Mouse (Mus musculus) right cerebral cortex, postnatal 10 days (tissue): ENCODE measurements at regions not wholly inside any gene's neighbourhood (a gene's known extent, or its start where the extent isn't known, plus 50 kb on each side); places are given as distances from the start of the nearest gene placed in this dataset.

ENCODE experiments used
- DNase-seq, 2 experiments: peaks; one replicate each; pipeline ENCODE4 v3.0.0; 2021; ENCODE audit warnings: low spot score in 2 of 2

DNA sequence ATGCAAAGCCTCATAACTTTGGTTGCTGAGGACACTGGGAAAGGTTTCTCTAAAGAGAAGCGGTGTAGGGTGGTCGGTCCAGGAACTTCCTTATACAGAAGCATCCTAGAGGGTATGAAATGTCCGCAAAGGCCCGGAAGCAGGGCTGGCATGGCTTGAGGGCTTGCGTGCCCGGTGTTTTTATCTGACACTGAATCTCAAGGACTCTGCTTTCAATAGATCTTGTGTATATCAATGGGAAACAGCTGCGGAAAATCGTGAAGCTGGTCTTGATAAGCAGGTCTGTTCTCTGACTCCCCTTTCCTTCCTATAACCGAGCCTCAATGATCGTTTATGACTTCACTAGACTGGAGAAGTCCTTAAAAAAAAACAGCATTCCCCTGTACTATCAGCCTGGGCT lies 580.4 kb upstream of the Gm19410 start:
- no peak for DNase-seq

DNA sequence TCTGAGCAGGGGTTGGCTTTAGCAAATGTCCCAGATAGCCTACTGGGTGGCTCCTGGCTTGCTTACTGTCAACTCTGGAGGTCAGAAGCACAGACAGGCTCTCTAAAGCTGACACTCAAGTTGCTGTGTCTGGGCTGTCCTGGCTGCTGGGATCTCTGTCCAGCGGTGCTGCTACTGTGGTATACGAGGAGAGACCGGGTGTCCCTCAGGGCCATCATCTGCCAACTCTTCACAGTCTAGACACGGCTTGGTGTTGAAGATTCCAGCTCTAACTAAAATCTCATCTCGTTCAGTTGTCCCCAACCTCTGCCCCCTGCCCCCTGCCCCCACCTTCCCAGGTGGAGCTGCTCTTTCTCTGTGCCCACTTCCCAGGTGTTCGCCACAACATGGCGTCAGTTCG lies 577.1 kb upstream of the Gm19410 start:
- no peak for DNase-seq

- DNase-seq, result no peak
Observed at GRCm38 (mm10) chr8:35189695-35190094, 575.9 kb upstream of the Gm19410 start.

DNA sequence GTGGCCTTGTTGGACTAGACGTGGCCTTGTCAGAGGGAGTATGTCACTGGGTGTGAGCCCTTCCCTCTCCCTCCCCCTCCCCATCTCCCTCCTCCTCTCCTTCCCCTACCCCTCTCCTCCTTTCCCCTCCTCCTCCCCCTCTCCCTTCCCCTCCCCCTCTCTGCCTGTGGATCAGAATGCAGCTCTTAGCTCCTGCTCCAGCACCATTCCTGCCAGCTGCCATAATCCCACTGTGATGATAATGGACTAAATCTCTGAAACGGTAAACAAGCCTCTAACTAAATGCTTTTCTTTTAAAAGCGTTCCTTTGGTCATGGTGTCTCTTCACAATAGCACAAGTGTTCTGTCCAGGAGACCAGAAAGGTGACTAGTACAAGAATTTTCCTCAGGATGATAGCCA lies 573.1 kb upstream of the Gm19410 start:
- no peak for DNase-seq

- DNase-seq, result peak in 1 of 2 experiments; percentile 35
Observed at GRCm38 (mm10) chr8:35193771-35194170, 571.8 kb upstream of the Gm19410 start.

DNA sequence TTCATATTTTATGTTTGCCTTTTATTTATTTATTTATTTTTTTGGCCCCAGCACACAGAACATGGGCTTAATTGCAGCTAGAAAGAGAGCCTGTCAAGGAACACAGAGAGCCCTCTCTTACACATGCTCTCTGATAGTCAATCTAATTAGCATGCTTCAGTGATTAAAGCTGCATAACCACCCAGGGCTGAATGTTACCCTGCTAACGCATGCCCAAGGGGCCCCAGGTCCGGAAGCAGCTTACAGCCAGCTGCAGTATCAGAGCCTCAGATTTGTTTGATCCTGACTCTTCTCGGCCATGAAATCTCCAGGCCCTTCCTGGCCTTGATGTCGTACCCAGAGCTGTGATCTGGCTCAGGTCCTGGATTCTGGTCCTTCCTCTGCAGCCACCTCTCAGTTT lies 569.4 kb upstream of the Gm19410 start:
- no peak for DNase-seq

- DNase-seq, result no peak
Observed at GRCm38 (mm10) chr8:35198766-35199165, 566.8 kb upstream of the Gm19410 start.

GRCm38 (mm10) chr8:35201416-35201815 lies 564.2 kb upstream of the Gm19410 start:
- DNase-seq, result no peak

DNA sequence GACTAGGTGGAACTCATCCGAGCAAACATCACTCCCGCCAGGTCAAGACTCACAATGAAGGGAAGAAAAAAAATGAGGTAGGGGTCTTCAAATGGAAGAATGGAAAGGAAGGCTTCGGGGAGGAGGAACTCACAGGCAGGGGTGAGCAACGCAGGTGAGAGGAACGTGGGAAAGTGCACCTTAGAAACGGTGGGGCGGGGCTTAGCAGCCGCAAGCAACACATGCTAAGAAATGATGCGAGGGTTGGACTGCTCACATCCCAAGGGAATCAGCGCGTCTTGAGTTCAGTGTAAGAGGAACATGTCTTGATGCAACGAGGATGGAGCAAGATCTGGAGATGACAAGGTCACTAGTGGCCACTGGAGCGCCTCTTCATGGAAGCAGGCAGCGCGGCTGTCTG lies 560.6 kb upstream of the Gm19410 start:
- no peak for DNase-seq

DNA sequence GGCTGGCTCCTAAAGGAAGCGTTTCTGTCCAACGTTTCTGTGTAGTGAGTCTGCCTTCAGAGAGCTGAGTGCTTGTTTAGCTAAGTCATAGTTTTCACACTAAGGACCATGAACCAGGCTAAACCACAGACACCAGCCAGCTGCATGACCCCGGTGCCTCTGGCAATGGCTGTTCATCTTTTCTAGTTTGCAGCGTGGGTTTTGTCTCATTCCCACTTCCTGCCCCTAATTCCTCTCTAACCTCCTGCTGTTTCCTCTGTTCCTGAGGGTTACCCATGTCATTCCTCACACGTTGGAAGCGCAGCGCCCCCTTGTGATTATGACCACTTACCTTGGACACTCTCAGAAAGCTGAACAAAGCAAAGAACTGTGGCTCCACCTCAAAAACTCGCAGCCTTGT lies 560.1 kb upstream of the Gm19410 start:
- DNase-seq, result no peak

DNA sequence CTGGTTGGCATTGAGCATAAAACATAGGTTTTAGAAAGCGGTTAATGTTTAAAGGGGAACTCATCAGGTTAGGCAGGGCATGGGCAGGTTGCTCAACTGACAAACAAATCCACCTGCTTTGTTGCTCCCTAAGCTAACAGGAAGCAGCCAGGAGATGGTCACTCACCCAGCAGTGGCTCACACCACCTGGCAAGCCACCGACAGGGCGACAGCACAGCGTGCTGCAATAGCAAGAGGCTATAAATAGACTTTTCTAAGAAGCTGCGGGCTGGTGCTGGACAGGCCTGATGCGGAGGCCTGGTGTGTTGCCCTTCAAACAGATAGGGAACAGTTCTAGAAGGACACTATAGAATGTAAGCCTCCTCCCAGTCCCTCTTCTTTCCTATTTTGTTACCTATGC lies 559.3 kb upstream of the Gm19410 start:
- DNase-seq, result no peak

DNA sequence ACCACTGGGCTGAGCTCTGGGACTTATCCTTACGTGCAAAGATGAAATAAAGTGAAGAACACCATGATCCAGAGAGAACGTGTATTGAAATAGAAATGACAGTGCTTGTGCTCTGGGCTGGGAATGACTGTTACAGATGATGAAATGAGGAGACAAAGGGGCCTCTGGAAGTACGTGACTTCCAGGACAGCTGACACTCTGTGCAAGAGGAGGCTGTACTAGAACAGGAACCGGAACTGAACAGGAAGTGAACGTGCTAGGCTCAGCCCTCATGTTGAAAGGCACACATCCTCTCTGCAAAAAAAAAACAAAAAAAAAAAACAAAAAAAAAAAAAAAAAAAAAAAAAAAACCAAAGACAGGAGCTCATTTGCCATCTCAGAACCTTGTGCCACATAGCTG lies 557.2 kb upstream of the Gm19410 start:
- DNase-seq, result no peak

- peak; percentile 40 to 50 for DNase-seq
Observed at GRCm38 (mm10) chr8:35211506-35212452, 553.8 kb upstream of the Gm19410 start.

- no peak for DNase-seq
Observed at GRCm38 (mm10) chr8:35213515-35213914, 552.1 kb upstream of the Gm19410 start.

DNA sequence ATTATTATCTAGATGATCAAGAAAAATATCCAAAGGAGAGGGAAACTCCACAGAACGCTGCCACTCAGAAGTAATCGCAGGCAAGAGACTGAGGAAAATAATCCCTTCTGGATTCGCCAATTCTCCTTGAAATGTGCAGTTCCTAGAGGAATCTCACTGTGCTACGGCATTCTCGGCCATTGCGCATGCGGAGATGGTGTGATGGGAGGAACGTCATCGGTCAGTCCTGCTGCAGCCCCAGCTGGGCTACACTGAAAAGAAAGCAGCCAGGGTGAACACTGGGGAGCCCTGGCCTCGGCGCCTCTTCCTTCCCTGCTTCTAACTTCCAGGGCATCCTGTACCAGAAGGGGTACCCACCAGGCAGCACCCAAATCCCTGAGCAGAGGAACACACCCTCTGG lies 548.0 kb upstream of the Gm19410 start:
- DNase-seq, result no peak

DNA sequence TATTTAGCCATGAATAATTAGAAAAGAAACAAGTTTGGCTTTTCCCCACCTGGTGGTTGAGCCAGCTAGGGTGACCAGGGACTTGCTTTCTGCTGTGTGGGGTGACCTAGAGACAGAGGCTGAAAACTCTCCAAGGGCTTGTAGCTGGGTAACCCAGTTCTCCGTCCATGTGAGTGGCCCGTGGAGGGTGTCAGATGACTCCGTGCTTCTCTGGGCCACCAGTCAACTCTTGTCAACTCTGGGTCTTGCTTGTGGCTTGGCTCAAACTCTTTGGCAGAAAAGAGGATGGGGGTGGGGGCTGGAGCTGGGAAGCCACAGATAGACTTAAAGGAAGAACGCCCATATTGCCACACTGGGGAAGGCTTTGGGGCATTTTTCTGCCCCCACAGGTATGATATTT lies 547.3 kb upstream of the Gm19410 start:
- DNase-seq, result no peak

DNA sequence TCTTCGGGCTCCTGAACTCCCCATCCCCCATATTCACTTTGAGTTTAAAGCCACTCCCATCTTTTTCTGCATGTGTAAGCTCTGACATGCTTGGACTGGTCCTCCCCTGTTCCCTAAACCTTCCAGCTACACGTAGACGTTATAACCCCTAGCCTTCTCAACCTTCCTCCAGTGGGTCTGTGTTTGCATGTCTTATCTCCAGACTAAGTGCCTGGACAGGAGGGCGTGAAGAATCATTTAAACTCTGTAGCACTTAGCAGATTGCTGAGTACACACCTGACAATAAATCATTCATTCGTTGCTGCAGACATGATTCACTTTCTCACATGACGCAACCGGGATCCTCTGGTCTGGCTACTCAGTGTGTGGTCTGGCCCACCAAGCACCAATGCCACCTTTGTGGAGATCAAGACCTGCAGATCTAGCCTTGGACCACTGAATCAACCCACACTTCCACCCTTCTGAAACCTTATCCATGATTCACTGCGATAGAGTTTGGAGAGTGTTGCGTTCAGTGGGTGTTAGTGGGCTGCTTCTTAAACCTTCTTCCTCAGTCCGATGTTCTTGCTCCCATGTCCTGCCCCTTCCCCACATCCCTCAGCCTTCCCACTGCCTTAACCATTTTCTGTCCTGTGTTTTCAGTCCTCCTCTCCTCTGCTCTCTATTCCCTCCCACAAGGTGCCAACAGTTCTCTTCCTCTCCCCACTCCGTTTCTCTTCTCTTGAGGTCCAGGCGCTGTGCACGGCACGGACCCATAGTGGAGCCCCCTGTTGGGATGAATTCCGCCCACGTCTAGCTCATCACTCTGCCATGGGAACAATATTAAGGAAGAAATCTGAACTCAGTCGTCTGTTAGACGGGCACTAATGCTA lies 541.3 kb upstream of the Gm19410 start:
- DNase-seq, result no peak

GRCm38 (mm10) chr8:35224925-35225244 lies 540.7 kb upstream of the Gm19410 start:
- DNase-seq, result no peak

DNA sequence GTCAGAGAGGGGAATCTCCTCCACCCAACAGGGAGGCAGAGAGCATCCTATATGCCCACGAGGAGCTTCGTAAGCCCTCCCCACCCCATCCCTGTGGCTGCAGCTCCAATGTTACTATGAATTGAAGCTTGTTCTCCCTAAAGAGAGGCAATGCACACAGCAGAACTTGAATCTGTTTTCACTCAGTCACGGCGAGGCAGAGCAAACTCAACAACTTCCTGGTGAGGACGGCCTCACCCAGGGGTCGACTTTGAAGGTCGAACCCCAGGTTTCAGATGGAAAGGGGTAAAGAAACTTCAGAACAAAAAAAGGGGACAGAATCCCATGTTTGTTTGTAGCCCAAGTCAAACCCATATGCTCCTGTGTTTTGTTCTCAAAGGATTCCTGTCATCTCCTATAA lies 538.5 kb upstream of the Gm19410 start:
- DNase-seq, result no peak

DNA sequence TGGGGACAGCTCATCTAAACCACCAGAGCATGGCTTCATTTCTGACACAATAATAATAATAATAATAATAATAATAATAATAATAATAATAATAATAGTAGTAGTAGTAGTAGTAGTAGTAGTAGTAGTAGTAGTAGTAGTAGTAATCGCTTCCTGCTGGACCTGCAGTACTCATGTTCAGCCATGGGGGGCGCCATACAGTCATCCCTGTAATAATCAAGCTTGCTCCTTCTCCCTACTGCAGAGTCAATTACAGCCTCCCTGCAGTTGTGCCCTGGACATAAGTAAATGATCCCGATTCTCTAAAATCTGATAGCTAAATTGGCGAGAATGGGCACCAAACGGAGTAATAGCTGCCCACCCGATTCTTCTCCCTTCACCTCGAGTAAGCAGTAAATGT lies 537.1 kb upstream of the Gm19410 start:
- no peak for DNase-seq

GRCm38 (mm10) chr8:35233520-35234186 lies 531.9 kb upstream of the Gm19410 start:
- DNase-seq, result no peak

- no peak for DNase-seq
Observed at GRCm38 (mm10) chr8:35234436-35234835, 531.2 kb upstream of the Gm19410 start.
